Mouse (Mus musculus) lung, embryonic 14.5 days (tissue): Measurements from ENCODE around the gene Vmn1r142. TPM values are rescaled to one million over a fixed set of nuclear protein-coding genes. Genes with fewer than 3 reads are reported as not detected.
"Not testable (repeated sequence)": the region's sequence is repeated elsewhere in the genome, so short reads cannot be mapped to it uniquely, and the experiment has no call there.

ENCODE experiments used
- ATAC-seq: fragments of 200-750 bp; cut with Nextera tagmentation; 2 replicates; pipeline ENCODE4 v1.8.0; 2017; ENCODE audit warnings: mild to moderate bottlenecking, moderate TSS enrichment, moderate library complexity; ENCODE audit not compliant: insufficient read depth
- DNase-seq: peaks from one replicate; pipeline ENCODE4 v3.0.0-alpha.2; 2015
- H3K27ac ChIP-seq: fragments of 300-500 bp; sonication (generic); 2 replicates; pipeline ENCODE4 v1.5.1; 2014; ENCODE audit warnings: low read depth, mild to moderate bottlenecking, moderate library complexity
- H3K27me3 ChIP-seq: fragments of 300-500 bp; sonication (generic); 2 replicates; pipeline ENCODE4 v1.6.1; 2014; ENCODE audit warnings: low read length, control low read depth; ENCODE audit not compliant: insufficient read depth
- H3K36me3 ChIP-seq: fragments of 300-500 bp; sonication (generic); 2 replicates; pipeline ENCODE4 v1.6.1; 2014; ENCODE audit warnings: control low read depth; ENCODE audit not compliant: insufficient read depth
- H3K4me1 ChIP-seq: fragments of 300-500 bp; sonication (generic); 2 replicates; pipeline ENCODE4 v1.6.1; 2014; ENCODE audit warnings: antibody characterized with exemption, control low read depth; ENCODE audit not compliant: insufficient read depth
- H3K4me2 ChIP-seq: fragments of 300-500 bp; sonication (generic); 2 replicates; pipeline ENCODE4 v1.6.1; 2014; ENCODE audit warnings: mild to moderate bottlenecking
- H3K4me3 ChIP-seq: fragments of 300-500 bp; sonication (generic); 2 replicates; pipeline ENCODE4 v1.5.1; 2014; ENCODE audit warnings: low read depth, low read length
- H3K9ac ChIP-seq: fragments of 300-500 bp; sonication (generic); 2 replicates; pipeline ENCODE4 v1.6.1; 2014
- H3K9me3 ChIP-seq: fragments of 300-500 bp; sonication (generic); 2 replicates; pipeline ENCODE4 v1.6.1; 2016; ENCODE audit warnings: low read depth, low read length, control low read depth
- WGBS: fragments of 180-500 bp; shearing (Covaris S2); extraction: QIAGEN DNeasy Blood & Tissue Kit; methylation state at CpG from one replicate; pipeline ENCODE4 v1.1.7; 2014; 5-methylcytosine and 5-hydroxymethylcytosine counted together
- polyA plus RNA-seq: library from polyadenylated mRNA; unstranded; fragments of >200 nt; fragmentation: Nextera tagmentation; extraction: Ambion mirVana; gene quantifications from 2 replicates; pipeline ENCODE4 v1.2.1, GENCODE M21; 2014

Gene Vmn1r142
- polyA plus RNA-seq, result not detected in 2 replicates

GRCm38 (mm10) chr7:22163935-22164334 lies at the start of gene Vmn1r142:
Gene Vmn1r142, minus strand, starts transcription at chr7:22164035.
- H3K4me2 ChIP-seq, ATAC-seq, H3K9ac ChIP-seq, H3K36me3 ChIP-seq, H3K27ac ChIP-seq, H3K9me3 ChIP-seq, H3K27me3 ChIP-seq, DNase-seq, H3K4me3 ChIP-seq, H3K4me1 ChIP-seq: not testable (repeated sequence)
- WGBS, result no CpG with 5 or more reads among the region's 3 CpGs

- not testable (repeated sequence) for DNase-seq, H3K4me3 ChIP-seq, ATAC-seq, H3K4me2 ChIP-seq, H3K4me1 ChIP-seq, H3K27ac ChIP-seq, H3K9me3 ChIP-seq, H3K36me3 ChIP-seq, H3K9ac ChIP-seq, H3K27me3 ChIP-seq
- no CpG with 5 or more reads among the region's 2 CpGs for WGBS
Observed at GRCm38 (mm10) chr7:22201164-22201563, 37.3 kb upstream of the Vmn1r142 start, which contains the start of gene Gm8653. Gene Gm8653, minus strand, starts transcription at chr7:22201264.

- not testable (repeated sequence) for H3K9me3 ChIP-seq, H3K27me3 ChIP-seq, H3K9ac ChIP-seq, H3K36me3 ChIP-seq, DNase-seq, H3K4me2 ChIP-seq, ATAC-seq, H3K4me1 ChIP-seq, H3K27ac ChIP-seq, H3K4me3 ChIP-seq
- WGBS, result no CpG with 5 or more reads among the region's 3 CpGs
Observed at GRCm38 (mm10) chr7:22189077-22189476, 25.2 kb upstream of the Vmn1r142 start, which contains the start of gene Vmn1r143. Gene Vmn1r143, plus strand, starts transcription at chr7:22189377.

GRCm38 (mm10) chr7:22134641-22135040 lies 29.2 kb downstream of the Vmn1r142 start, which contains the start of gene Gm10666:
Gene Gm10666, minus strand, starts transcription at chr7:22134741.
- H3K36me3 ChIP-seq, H3K27me3 ChIP-seq, ATAC-seq, DNase-seq, H3K4me3 ChIP-seq, H3K4me1 ChIP-seq, H3K4me2 ChIP-seq, H3K9ac ChIP-seq, H3K9me3 ChIP-seq, H3K27ac ChIP-seq: not testable (repeated sequence)
- no CpG with 5 or more reads among the region's 5 CpGs for WGBS

GRCm38 (mm10) chr7:22118145-22118544 lies 45.7 kb downstream of the Vmn1r142 start, which contains the start of gene Gm16451:
Gene Gm16451, minus strand, starts transcription at chr7:22118245.
- not testable (repeated sequence) for ATAC-seq, H3K4me1 ChIP-seq, H3K4me2 ChIP-seq, H3K4me3 ChIP-seq, H3K27me3 ChIP-seq, H3K9me3 ChIP-seq, H3K36me3 ChIP-seq, H3K27ac ChIP-seq, DNase-seq, H3K9ac ChIP-seq
- no CpG with 5 or more reads among the region's 2 CpGs for WGBS

Other genes with a start within 250 kb of the Vmn1r142 start
- not detected in 2 replicates for gene Gm5891, start 242.7 kb downstream of the Vmn1r142 start, polyA plus RNA-seq
- not detected in 2 replicates for gene Vmn1r137, start 169.4 kb downstream of the Vmn1r142 start, polyA plus RNA-seq
- gene Vmn1r138, start 135.1 kb downstream of the Vmn1r142 start, polyA plus RNA-seq, result not detected in 2 replicates
- not detected in 2 replicates for gene Gm6176, start 107.7 kb downstream of the Vmn1r142 start, polyA plus RNA-seq
- not detected in 2 replicates for gene Vmn1r139, start 95.0 kb downstream of the Vmn1r142 start, polyA plus RNA-seq
- not detected in 2 replicates for gene Gm16451, start 45.8 kb downstream of the Vmn1r142 start, polyA plus RNA-seq
- not detected in 2 replicates for gene Gm10666, start 29.3 kb downstream of the Vmn1r142 start, polyA plus RNA-seq
- gene Vmn1r143, start 25.3 kb upstream of the Vmn1r142 start, polyA plus RNA-seq, result not detected in 2 replicates
- gene Gm8653, start 37.2 kb upstream of the Vmn1r142 start, polyA plus RNA-seq, result not detected in 2 replicates
- not detected in 2 replicates for gene Gm8453, start 65.4 kb upstream of the Vmn1r142 start, polyA plus RNA-seq
- not detected in 2 replicates for gene Gm4187, start 165.7 kb upstream of the Vmn1r142 start, polyA plus RNA-seq
- not detected in 2 replicates for gene Gm8660, start 207.0 kb upstream of the Vmn1r142 start, polyA plus RNA-seq
- gene Vmn1r148, start 249.5 kb upstream of the Vmn1r142 start, polyA plus RNA-seq, result not detected in 2 replicates